Mouse (Mus musculus) hindbrain, postnatal 0 days (tissue): ENCODE data around the gene Ccr5. TPM values are rescaled to one million over a fixed set of nuclear protein-coding genes. Genes with fewer than 3 reads are reported as not detected.
A peak's percentile ranks its signal among the peaks of the same experiment; 100 is the strongest.

ENCODE experiments used
- ATAC-seq: fragments of 200-750 bp; cut with Nextera tagmentation; 2 replicates; pipeline ENCODE4 v1.8.0; 2017; ENCODE audit warnings: mild to moderate bottlenecking, moderate TSS enrichment, moderate library complexity
- DNase-seq: peaks from one replicate; pipeline ENCODE4 v3.0.0-alpha.2; 2015; ENCODE audit warnings: low spot score
- H3K27ac ChIP-seq: fragments of 300-500 bp; sonication (generic); 2 replicates; pipeline ENCODE4 v1.5.1; 2014; ENCODE audit warnings: mild to moderate bottlenecking
- H3K27me3 ChIP-seq: fragments of 300-500 bp; sonication (generic); 2 replicates; pipeline ENCODE4 v1.6.1; 2014; ENCODE audit warnings: low read length, mixed read lengths; ENCODE audit not compliant: insufficient read depth
- H3K36me3 ChIP-seq: fragments of 300-500 bp; sonication (generic); 2 replicates; pipeline ENCODE4 v1.6.1; 2014; ENCODE audit warnings: low read length, mixed read lengths; ENCODE audit not compliant: insufficient read depth
- H3K4me1 ChIP-seq: fragments of 300-500 bp; sonication (generic); 2 replicates; pipeline ENCODE4 v1.6.1; 2014; ENCODE audit warnings: antibody characterized with exemption, low read length, mixed read lengths; ENCODE audit not compliant: insufficient read depth
- H3K4me2 ChIP-seq: fragments of 300-500 bp; sonication (generic); 2 replicates; pipeline ENCODE4 v1.6.1; 2014; ENCODE audit warnings: low read depth, mild to moderate bottlenecking, low read length, moderate library complexity, mixed read lengths
- H3K4me3 ChIP-seq: fragments of 300-500 bp; sonication (generic); 2 replicates; pipeline ENCODE4 v1.5.1; 2014; ENCODE audit warnings: low read length
- H3K9ac ChIP-seq: fragments of 300-500 bp; sonication (generic); replicated peaks from 2 replicates; pipeline ENCODE4 v1.6.1; 2014; ENCODE audit warnings: mild to moderate bottlenecking, low read length, moderate library complexity, mixed read lengths
- H3K9me3 ChIP-seq: fragments of 300-500 bp; sonication (generic); 2 replicates; pipeline ENCODE4 v1.6.1; 2016; ENCODE audit warnings: low read length, mixed read lengths
- CTCF ChIP-seq: IDR thresholded peaks from 2 replicates; pipeline ENCODE4 v1.5.1; 2016; ENCODE audit warnings: antibody characterized with exemption, control low read depth, low read depth
- WGBS: fragments of 180-500 bp; shearing (Covaris S2); extraction: QIAGEN DNeasy Blood & Tissue Kit; methylation state at CpG from one replicate; pipeline ENCODE4 v1.1.7; 2014; 5-methylcytosine and 5-hydroxymethylcytosine counted together
- polyA plus RNA-seq: library from polyadenylated mRNA; unstranded; fragments of >200 nt; fragmentation: Nextera tagmentation; extraction: Ambion mirVana; gene quantifications from 2 replicates; pipeline ENCODE4 v1.2.1, GENCODE M21; 2015
- total RNA-seq: library from RNA; depleted of rRNA; stranded (reverse); fragments of >200 nt; gene quantifications from 2 replicates; pipeline ENCODE4 v1.2.3, GENCODE M21; 2014; rRNA removed

Gene Ccr5
- total and polyA plus RNA-seq, 2 experiments from 2014 or later = 0.37 to 0.81 TPM

- H3K27ac ChIP-seq = no peak overlapping the region
- no peak for TF ChIP-seq CTCF
- no peak for ATAC-seq
- H3K36me3 ChIP-seq = no peaks in the 10 kb centered on the region
- no peak overlapping the region for H3K4me2 ChIP-seq
- H3K9ac ChIP-seq = no peak overlapping the region
- H3K9me3 ChIP-seq = no peaks in the 10 kb centered on the region
- H3K4me1 ChIP-seq = no peaks in the 10 kb centered on the region
- no peaks in the 10 kb centered on the region for H3K27me3 ChIP-seq
- 83% methylated on average over 11 of the region's 11 CpGs for WGBS
- DNase-seq = no peak
- no peak overlapping the region for H3K4me3 ChIP-seq
These were observed 16.3 kb downstream of the Ccr5 start for GRCm38 (mm10) chr9:124137619-124138018.

GRCm38 (mm10) chr9:124138055-124138775 is 16.9 kb downstream of the Ccr5 start:
- Histone ChIP-seq H3K4me3 (no peak overlapping the region), H3K27ac (no peak overlapping the region), H3K36me3 (no peaks in the 10 kb centered on the region), H3K4me2 (no peak overlapping the region), H3K9me3 (no peaks in the 10 kb centered on the region), H3K27me3 (no peaks in the 10 kb centered on the region), H3K4me1 (no peaks in the 10 kb centered on the region), H3K9ac (no peak overlapping the region)
- peak; percentile 3 for DNase-seq
- no peak for ATAC-seq
- no peak for TF ChIP-seq CTCF
- WGBS = 68% methylated on average over 4 of the region's 4 CpGs

GRCm38 (mm10) chr9:124143678-124144077 is 22.3 kb downstream of the Ccr5 start:
- DNase-seq (no peak), ATAC-seq (no peak)
- Histone ChIP-seq H3K9me3 (no peaks in the 10 kb centered on the region), H3K9ac (no peak overlapping the region), H3K4me3 (no peak overlapping the region), H3K27ac (no peak overlapping the region), H3K4me1 (no peaks in the 10 kb centered on the region), H3K27me3 (no peaks in the 10 kb centered on the region), H3K36me3 (no peaks in the 10 kb centered on the region), H3K4me2 (no peak overlapping the region)
- TF ChIP-seq CTCF = no peak
- whole genome bisulfite sequencing = 93% methylated on average over 1 of the region's 1 CpGs

GRCm38 (mm10) chr9:124146307-124146706 is 25.0 kb downstream of the Ccr5 start:
- Histone ChIP-seq H3K9me3 (no peaks in the 10 kb centered on the region), H3K4me3 (no peak overlapping the region), H3K27me3 (no peaks in the 10 kb centered on the region), H3K36me3 (no peaks in the 10 kb centered on the region), H3K27ac (no peak overlapping the region), H3K9ac (no peak overlapping the region), H3K4me1 (no peaks in the 10 kb centered on the region), H3K4me2 (no peak overlapping the region)
- no peak for TF ChIP-seq CTCF
- ATAC-seq (no peak), DNase-seq (no peak)

Other genes starting within 250 kb of the Ccr5 start
- gene Ccr1, start 152.9 kb upstream of the Ccr5 start, total RNA-seq = 0.21 and 0.86 TPM in 2 replicates
- 0.63 and 0.66 TPM in 2 replicates for gene Ccr1, start 152.9 kb upstream of the Ccr5 start, polyA plus RNA-seq
- not detected in 2 replicates for gene Ccr1l1, start 143.1 kb upstream of the Ccr5 start, total RNA-seq
- gene Ccr1l1, start 143.1 kb upstream of the Ccr5 start, polyA plus RNA-seq = not detected in 2 replicates
- gene Ccr3, start 99.6 kb upstream of the Ccr5 start, total RNA-seq = not detected in 2 replicates
- gene Ccr3, start 99.6 kb upstream of the Ccr5 start, polyA plus RNA-seq = not detected in 2 replicates
- not detected in 2 replicates for gene Ccr2, start 19.6 kb upstream of the Ccr5 start, total RNA-seq
- gene Ccr2, start 19.6 kb upstream of the Ccr5 start, polyA plus RNA-seq = 0.08 and 0.09 TPM in 2 replicates
- 8.3 and 8.8 TPM in 2 replicates for gene 2010315B03Rik, start 191.2 kb downstream of the Ccr5 start, total RNA-seq
- 11.7 and 12.9 TPM in 2 replicates for gene 2010315B03Rik, start 191.2 kb downstream of the Ccr5 start, polyA plus RNA-seq